Mouse (Mus musculus): ENCODE measurements around the gene Rnf212. TPM values are rescaled to one million over a fixed set of nuclear protein-coding genes. Genes with fewer than 3 reads are reported as not detected.
A peak's percentile ranks its signal among the peaks of the same experiment; 100 is the strongest.

Gene Rnf212
- polyA plus RNA-seq, 1 experiment from 2014 or later = 2.9 TPM

DNA sequence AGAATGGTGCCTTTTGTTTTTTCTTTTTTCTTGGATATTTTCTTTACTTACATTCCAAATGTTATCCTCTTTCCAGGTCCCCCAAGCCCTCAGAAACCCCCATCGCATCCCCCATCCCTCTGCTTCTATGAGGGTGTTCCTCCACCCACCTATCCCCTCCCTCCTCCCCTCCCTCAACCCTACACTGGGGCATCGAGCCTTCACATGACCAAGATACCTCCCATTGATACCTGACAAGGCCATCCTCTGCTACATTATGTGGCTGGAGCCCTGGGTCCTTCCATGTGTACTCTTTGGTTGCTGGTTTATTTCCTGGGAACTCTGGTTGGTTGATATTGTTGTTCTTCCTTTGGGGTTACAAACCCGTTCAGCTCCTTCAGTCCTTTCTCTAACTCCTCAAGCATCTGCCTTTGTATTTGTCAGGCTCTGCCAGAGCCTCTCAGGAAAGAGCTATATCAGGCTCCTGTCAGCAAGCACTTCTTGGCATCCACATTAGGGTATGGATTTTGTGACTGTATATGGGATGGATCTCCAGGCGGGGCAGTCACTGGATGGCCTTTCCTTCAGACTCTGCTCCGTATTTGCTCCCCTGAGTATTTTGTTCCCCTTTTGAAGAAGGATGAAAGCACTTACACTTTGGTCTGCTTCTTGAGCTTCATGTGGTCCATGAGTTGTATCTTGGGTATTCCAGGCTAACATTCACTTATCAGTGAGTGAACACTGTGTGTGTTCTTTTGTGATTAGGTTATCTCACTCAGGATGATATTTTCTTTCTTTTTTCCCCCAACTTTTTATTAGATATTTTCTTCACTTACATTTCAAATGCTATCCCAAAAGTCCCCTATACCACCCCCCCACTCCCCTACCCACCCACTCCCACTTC is 24.2 kb downstream of the Rnf212 start:
- peak; percentile 77 for ATAC-seq (replicated peaks; ENCODE audit: insufficient number of reproducible peaks, low FRiP score, low TSS enrichment)
- 68% methylated on average over 5 of the region's 5 CpGs for WGBS (ENCODE audit: insufficient replicate concordance)

DNA sequence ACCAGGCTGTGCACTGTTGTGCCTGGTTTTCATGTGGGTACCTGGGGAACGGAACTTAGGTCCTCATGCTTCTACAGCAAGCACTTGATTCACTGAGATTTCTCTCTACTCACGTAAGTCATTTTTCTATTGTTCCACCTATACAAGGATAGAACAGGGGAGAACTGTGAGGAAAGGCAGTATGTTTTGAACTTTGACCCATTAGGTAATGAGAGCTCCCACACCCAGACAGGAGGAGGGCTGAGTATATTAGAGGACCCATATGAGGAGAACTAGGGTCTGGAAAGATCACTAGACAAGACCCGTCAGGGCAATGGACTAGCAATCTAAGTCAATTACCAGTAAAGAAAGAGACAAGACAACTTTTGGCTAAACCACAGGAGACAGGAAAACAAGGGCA is 30.2 kb downstream of the Rnf212 start:
- H3K9ac ChIP-seq (ENCODE audit: low read depth, low read length) = no peak overlapping the region
- no peaks in the 10 kb centered on the region for H3K4me1 ChIP-seq (ENCODE audit: control insufficient read depth, insufficient read depth, low read length)
- 71% methylated on average over 3 of the region's 3 CpGs for WGBS (ENCODE audit: insufficient replicate concordance)
- H3K4me2 ChIP-seq = no peak overlapping the region
- H3K4me3 ChIP-seq (ENCODE audit: low read depth, low read length) = no peak overlapping the region
- H3K27ac ChIP-seq (ENCODE audit: low read depth, low read length) = no peak overlapping the region
- H3K27me3 ChIP-seq (ENCODE audit: control insufficient read depth, insufficient read depth, low read length) = no peaks in the 10 kb centered on the region
- no peak for ATAC-seq (replicated peaks; ENCODE audit: insufficient number of reproducible peaks, low FRiP score, low TSS enrichment)
- no peaks in the 10 kb centered on the region for H3K36me3 ChIP-seq (ENCODE audit: control insufficient read depth, insufficient read depth, low read length)
- H3K9me3 ChIP-seq (replicated peaks; ENCODE audit: control insufficient read depth, low read length) = no peaks in the 10 kb centered on the region

More for the DNA sequence above, 24.2 kb downstream of the Rnf212 start:
- H3K9me3 ChIP-seq (replicated peaks; ENCODE audit: control insufficient read depth, low read length) = no peaks in the 10 kb centered on the region
- peak overlapping the region; percentile 27 for H3K4me2 ChIP-seq
- no peaks in the 10 kb centered on the region for H3K36me3 ChIP-seq (ENCODE audit: control insufficient read depth, insufficient read depth, low read length)
- no peak overlapping the region for H3K4me3 ChIP-seq (ENCODE audit: low read depth, low read length)
- H3K27me3 ChIP-seq (ENCODE audit: control insufficient read depth, insufficient read depth, low read length) = no peaks in the 10 kb centered on the region
- 0 out of 2 replicates have a peak overlapping the region, but pooled peaks have one; percentile 29 for H3K27ac ChIP-seq (ENCODE audit: low read depth, low read length)
- no peak overlapping the region for H3K9ac ChIP-seq (ENCODE audit: low read depth, low read length)
- H3K4me1 ChIP-seq (ENCODE audit: control insufficient read depth, insufficient read depth, low read length) = no peaks in the 10 kb centered on the region

DNA sequence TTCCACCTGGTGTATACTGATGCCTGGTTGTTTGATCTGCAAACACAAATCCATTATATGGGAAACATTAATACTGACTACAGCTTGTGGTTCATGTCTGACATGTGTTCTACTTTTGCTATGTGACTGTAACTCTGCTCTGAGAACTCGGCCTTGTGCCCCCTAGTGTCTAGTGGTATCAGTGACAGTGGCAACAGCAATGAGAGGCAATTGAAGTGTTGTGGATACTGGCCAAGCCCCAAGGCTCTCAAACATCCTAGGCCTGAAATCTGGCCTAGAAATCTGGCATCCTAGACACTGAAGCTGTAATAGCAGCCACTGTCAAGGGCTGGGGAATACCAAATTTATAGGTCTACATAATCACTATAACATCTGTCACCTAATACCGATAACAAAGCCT is 30.9 kb downstream of the Rnf212 start:
- Histone ChIP-seq H3K9ac (ENCODE audit: low read depth, low read length) (no peak overlapping the region), H3K4me2 (no peak overlapping the region), H3K4me1 (ENCODE audit: control insufficient read depth, insufficient read depth, low read length) (no peaks in the 10 kb centered on the region), H3K9me3 (replicated peaks; ENCODE audit: control insufficient read depth, low read length) (no peaks in the 10 kb centered on the region), H3K27ac (ENCODE audit: low read depth, low read length) (no peak overlapping the region), H3K4me3 (ENCODE audit: low read depth, low read length) (no peak overlapping the region), H3K27me3 (ENCODE audit: control insufficient read depth, insufficient read depth, low read length) (no peaks in the 10 kb centered on the region), H3K36me3 (ENCODE audit: control insufficient read depth, insufficient read depth, low read length) (no peaks in the 10 kb centered on the region)
- WGBS (ENCODE audit: insufficient replicate concordance) = 61% methylated on average over 2 of the region's 2 CpGs
- no peak for ATAC-seq (replicated peaks; ENCODE audit: insufficient number of reproducible peaks, low FRiP score, low TSS enrichment)

DNA sequence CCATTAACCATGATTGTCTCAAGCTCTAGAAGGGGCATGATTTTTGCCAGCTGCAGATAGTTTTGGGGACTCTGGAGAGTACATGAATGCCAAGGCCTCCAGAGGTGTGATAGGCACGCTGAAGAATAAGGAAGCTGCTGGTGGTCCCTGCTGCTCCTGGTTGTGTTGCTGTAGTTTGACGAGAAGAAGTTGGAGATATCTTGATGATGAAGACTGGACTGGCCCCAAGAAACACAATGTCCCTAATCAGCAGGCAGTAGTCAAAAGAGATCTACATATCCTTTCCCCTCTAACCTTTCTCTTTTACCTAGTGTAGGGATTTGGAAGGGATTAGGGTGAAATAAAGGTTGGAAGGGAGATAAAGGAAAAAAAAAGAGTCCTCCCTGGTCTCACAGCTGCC is 32.2 kb downstream of the Rnf212 start:
- Histone ChIP-seq H3K27me3 (ENCODE audit: control insufficient read depth, insufficient read depth, low read length) (no peaks in the 10 kb centered on the region), H3K4me1 (ENCODE audit: control insufficient read depth, insufficient read depth, low read length) (no peaks in the 10 kb centered on the region), H3K4me3 (ENCODE audit: low read depth, low read length) (no peak overlapping the region), H3K9ac (ENCODE audit: low read depth, low read length) (no peak overlapping the region), H3K9me3 (replicated peaks; ENCODE audit: control insufficient read depth, low read length) (no peaks in the 10 kb centered on the region), H3K4me2 (no peak overlapping the region), H3K27ac (ENCODE audit: low read depth, low read length) (no peak overlapping the region), H3K36me3 (ENCODE audit: control insufficient read depth, insufficient read depth, low read length) (no peaks in the 10 kb centered on the region)
- whole genome bisulfite sequencing (ENCODE audit: insufficient replicate concordance) = 73% methylated on average over 2 of the region's 2 CpGs
- ATAC-seq (replicated peaks; ENCODE audit: insufficient number of reproducible peaks, low FRiP score, low TSS enrichment) = no peak

DNA sequence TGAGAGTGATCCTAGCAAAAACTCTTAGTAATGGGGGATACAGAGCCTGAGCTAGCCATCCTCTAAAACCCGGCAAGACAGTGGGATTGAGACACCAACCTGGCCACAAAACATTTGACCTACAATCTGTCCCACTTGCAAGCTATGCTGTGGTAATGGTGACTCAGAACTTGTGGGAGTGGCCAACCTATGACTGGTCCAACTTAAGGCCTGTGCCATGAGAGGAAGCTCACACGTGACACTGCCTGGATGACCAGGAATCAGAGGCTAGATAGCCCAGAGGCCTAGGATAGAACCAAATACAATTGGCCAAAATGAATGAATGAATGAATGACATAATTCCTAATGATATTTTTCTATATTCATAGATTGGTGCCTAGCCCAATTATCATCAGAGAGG is 32.9 kb downstream of the Rnf212 start:
- 75% methylated on average over 2 of the region's 2 CpGs for WGBS (ENCODE audit: insufficient replicate concordance)
- Histone ChIP-seq H3K9ac (ENCODE audit: low read depth, low read length) (no peak overlapping the region), H3K4me3 (ENCODE audit: low read depth, low read length) (no peak overlapping the region), H3K4me2 (no peak overlapping the region), H3K9me3 (replicated peaks; ENCODE audit: control insufficient read depth, low read length) (no peaks in the 10 kb centered on the region), H3K36me3 (ENCODE audit: control insufficient read depth, insufficient read depth, low read length) (no peaks in the 10 kb centered on the region), H3K27me3 (ENCODE audit: control insufficient read depth, insufficient read depth, low read length) (no peaks in the 10 kb centered on the region), H3K4me1 (ENCODE audit: control insufficient read depth, insufficient read depth, low read length) (no peaks in the 10 kb centered on the region), H3K27ac (ENCODE audit: low read depth, low read length) (no peak overlapping the region)
- ATAC-seq (replicated peaks; ENCODE audit: insufficient number of reproducible peaks, low FRiP score, low TSS enrichment) = no peak

DNA sequence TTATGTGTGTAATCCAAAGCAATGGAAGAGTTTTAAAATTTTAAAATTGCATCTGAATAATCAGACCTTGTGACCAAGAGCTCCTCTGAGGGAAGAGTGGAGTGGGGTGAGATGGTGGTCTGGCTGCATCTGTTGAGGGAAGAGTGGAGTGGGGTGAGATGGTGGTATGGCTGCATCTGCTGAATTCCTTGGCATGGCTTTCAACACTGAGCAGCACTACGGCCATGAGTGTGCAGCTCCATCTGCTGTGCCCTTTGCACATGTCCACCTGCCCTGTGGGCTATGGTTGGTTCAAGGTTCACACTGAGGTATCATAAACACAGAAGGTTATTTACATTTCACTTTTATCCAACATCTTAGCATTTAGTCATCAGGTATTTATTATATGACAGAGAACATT is 47.4 kb downstream of the Rnf212 start:
- no peak overlapping the region for H3K4me2 ChIP-seq
- no peak overlapping the region for H3K9ac ChIP-seq (ENCODE audit: low read depth, low read length)
- H3K36me3 ChIP-seq (ENCODE audit: control insufficient read depth, insufficient read depth, low read length) = no peaks in the 10 kb centered on the region
- ATAC-seq (replicated peaks; ENCODE audit: insufficient number of reproducible peaks, low FRiP score, low TSS enrichment) = no peak
- 88% methylated on average over 1 of the region's 1 CpGs for WGBS (ENCODE audit: insufficient replicate concordance)
- H3K4me3 ChIP-seq (ENCODE audit: low read depth, low read length) = no peak overlapping the region
- no peaks in the 10 kb centered on the region for H3K9me3 ChIP-seq (replicated peaks; ENCODE audit: control insufficient read depth, low read length)
- no peak overlapping the region for H3K27ac ChIP-seq (ENCODE audit: low read depth, low read length)
- no peaks in the 10 kb centered on the region for H3K27me3 ChIP-seq (ENCODE audit: control insufficient read depth, insufficient read depth, low read length)
- H3K4me1 ChIP-seq (ENCODE audit: control insufficient read depth, insufficient read depth, low read length) = no peaks in the 10 kb centered on the region

DNA sequence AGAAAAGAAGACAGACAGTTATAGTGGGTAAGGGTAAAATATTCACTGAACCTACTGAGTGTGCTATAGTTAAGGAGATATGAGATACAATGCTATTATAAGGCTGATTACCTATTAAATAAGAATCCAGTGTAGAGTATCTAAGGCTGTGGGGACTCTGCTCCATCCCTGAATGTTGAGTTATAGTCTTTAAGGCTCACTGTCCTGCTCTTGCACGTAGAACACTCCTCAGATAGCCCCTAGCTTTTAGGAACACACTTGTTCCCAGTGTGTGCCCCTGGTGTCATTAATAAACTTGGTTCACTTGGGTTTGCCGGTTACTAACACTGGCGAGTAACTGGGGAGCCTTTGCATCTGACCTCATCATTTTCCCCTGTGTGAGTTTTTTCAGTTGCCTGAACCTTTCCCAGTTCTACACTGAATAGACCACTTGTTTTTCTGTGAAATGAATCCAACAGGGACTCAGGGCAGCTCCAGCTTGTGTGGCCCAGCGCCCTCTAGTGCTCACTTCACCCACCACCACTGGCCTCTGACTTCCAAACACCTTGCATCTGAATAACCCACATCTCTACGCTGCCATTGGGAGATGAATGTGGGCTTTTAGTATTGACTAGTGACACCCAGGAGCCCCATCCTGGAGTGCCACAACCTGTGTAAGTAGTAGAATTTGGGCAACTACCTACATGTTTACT is 48.1 kb downstream of the Rnf212 start:
- no peak overlapping the region for H3K4me3 ChIP-seq (ENCODE audit: low read depth, low read length)
- no peaks in the 10 kb centered on the region for H3K4me1 ChIP-seq (ENCODE audit: control insufficient read depth, insufficient read depth, low read length)
- no peak overlapping the region for H3K9ac ChIP-seq (ENCODE audit: low read depth, low read length)
- ATAC-seq (replicated peaks; ENCODE audit: insufficient number of reproducible peaks, low FRiP score, low TSS enrichment) = peak; percentile 78
- H3K4me2 ChIP-seq = no peak overlapping the region
- no peaks in the 10 kb centered on the region for H3K27me3 ChIP-seq (ENCODE audit: control insufficient read depth, insufficient read depth, low read length)
- H3K36me3 ChIP-seq (ENCODE audit: control insufficient read depth, insufficient read depth, low read length) = no peaks in the 10 kb centered on the region
- H3K27ac ChIP-seq (ENCODE audit: low read depth, low read length) = no peak overlapping the region
- 24% methylated on average over 5 of the region's 5 CpGs for WGBS (ENCODE audit: insufficient replicate concordance)
- no peaks in the 10 kb centered on the region for H3K9me3 ChIP-seq (replicated peaks; ENCODE audit: control insufficient read depth, low read length)

DNA sequence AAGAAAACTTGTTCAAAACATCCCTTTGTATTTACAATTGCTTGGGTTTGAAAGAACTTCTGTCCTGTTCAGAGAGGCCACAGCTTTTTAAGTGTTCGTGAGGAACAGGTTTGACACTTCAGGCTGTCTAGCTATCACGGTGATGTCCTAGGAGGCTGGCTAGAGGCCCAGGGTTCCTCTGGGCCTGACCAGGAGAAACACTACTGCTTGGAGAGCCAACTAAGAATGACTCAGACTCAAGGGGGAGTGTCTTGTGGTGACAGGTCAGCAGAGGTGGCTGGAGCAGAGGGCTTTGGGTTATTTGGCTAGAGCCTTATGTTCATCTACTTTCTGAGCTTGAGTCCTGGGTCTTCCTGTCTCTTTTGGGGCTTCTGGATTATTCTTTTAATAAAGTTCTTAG is 50.8 kb downstream of the Rnf212 start:
- 40% methylated on average over 2 of the region's 2 CpGs for WGBS (ENCODE audit: insufficient replicate concordance)
- Histone ChIP-seq H3K27me3 (ENCODE audit: control insufficient read depth, insufficient read depth, low read length) (no peaks in the 10 kb centered on the region), H3K4me3 (ENCODE audit: low read depth, low read length) (no peak overlapping the region), H3K4me1 (ENCODE audit: control insufficient read depth, insufficient read depth, low read length) (0 out of 2 replicates have a peak, but pooled peaks cover 3% of the 10 kb centered on the region), H3K36me3 (ENCODE audit: control insufficient read depth, insufficient read depth, low read length) (no peaks in the 10 kb centered on the region), H3K4me2 (no peak overlapping the region), H3K27ac (ENCODE audit: low read depth, low read length) (no peak overlapping the region), H3K9me3 (replicated peaks; ENCODE audit: control insufficient read depth, low read length) (no peaks in the 10 kb centered on the region), H3K9ac (ENCODE audit: low read depth, low read length) (no peak overlapping the region)
- ATAC-seq (replicated peaks; ENCODE audit: insufficient number of reproducible peaks, low FRiP score, low TSS enrichment) = no peak
